ENCODE assay signal across 8 mouse cellular contexts in the genomic region with DNA sequence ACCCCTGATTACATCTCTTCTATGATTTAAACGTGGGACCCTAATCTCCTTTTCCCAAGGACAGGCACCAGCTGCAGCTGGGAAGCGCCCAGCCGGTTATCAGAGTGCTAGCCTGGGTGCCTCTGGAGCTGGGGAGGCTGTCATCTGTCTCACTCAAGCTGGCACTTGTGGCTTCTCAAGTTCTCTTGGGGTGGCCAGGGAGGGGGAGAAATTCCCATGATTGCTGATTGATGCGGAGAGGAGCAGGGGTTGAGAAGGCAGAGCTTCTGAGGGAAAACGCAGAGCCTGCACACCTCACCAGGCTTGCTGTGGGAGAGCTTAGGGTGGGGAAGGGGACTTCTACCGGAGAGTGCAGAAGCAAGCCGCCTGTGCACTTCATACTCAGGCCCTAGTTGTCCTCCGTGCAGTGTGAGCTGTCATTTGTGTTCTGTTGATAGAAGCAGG.
DNase-seq lines count a peak whose midpoint lies in the region; ATAC-seq lines count a peak whose summit lies in the region.

No protein-coding gene starts in this region.

- no peak overlapping the region for H3K27ac ChIP-seq in forebrain, embryonic 13.5 days
- H3K27ac ChIP-seq in liver, embryonic 11.5 days (ENCODE audit: low read depth, low read length) = no peak overlapping the region
- H3K27ac ChIP-seq in neural tube, embryonic 15.5 days (replicated peaks) = no peak overlapping the region

- 5% methylated on average over 8 of the region's 8 CpGs for whole genome bisulfite sequencing in forebrain, embryonic 13.5 days
- WGBS in liver, embryonic 11.5 days = 4% methylated on average over 8 of the region's 8 CpGs
- 2% methylated on average over 8 of the region's 8 CpGs for WGBS in neural tube, embryonic 15.5 days

- ATAC-seq in forebrain, embryonic 13.5 days = no peak
- ATAC-seq in liver, embryonic 11.5 days (replicated peaks; ENCODE audit: low FRiP score) = peak; percentile 86
- ATAC-seq in neural tube, embryonic 15.5 days (ENCODE audit: low FRiP score) = peak; percentile 38; the same call in 1 of the 2 replicates

- no peaks in the 10 kb centered on the region for H3K4me1 ChIP-seq in forebrain, embryonic 13.5 days
- H3K4me1 ChIP-seq in liver, embryonic 11.5 days (replicated peaks; ENCODE audit: control insufficient read depth, insufficient read depth, low read length) = no peaks in the 10 kb centered on the region; the same call in 1 of the 2 replicates
- H3K4me1 ChIP-seq in neural tube, embryonic 15.5 days = peaks cover 9% of the 10 kb centered on the region; the same call in 1 of the 2 replicates

- no peaks in the 10 kb centered on the region for H3K9me3 ChIP-seq in forebrain, embryonic 13.5 days (replicated peaks)
- H3K9me3 ChIP-seq in liver, embryonic 11.5 days (ENCODE audit: control insufficient read depth, low read length) = no peaks in the 10 kb centered on the region
- H3K9me3 ChIP-seq in neural tube, embryonic 15.5 days (replicated peaks) = no peaks in the 10 kb centered on the region

- H3K4me3 ChIP-seq in forebrain, embryonic 13.5 days = no peak overlapping the region
- no peak overlapping the region for H3K4me3 ChIP-seq in liver, embryonic 11.5 days (ENCODE audit: low read depth, low read length)
- H3K4me3 ChIP-seq in neural tube, embryonic 15.5 days (replicated peaks) = peak overlapping the region; percentile 25

- no peak overlapping the region for H3K9ac ChIP-seq in forebrain, embryonic 13.5 days
- no peak overlapping the region for H3K9ac ChIP-seq in liver, embryonic 11.5 days (ENCODE audit: low read depth, low read length)
- H3K9ac ChIP-seq in neural tube, embryonic 15.5 days (replicated peaks) = 0 out of 2 replicates have a peak overlapping the region, but pooled peaks have one; percentile 20

- peak; percentile 18 to 43 for DNase-seq in kidney, postnatal 4 days
- no peak for DNase-seq in kidney, adult 11 months
- DNase-seq in liver, embryonic 11.5 days (ENCODE audit: low spot score) = no peak
- DNase-seq in urinary bladder, adult 2 months (ENCODE audit: low spot score) = no peak
- DNase-seq in T-cell, adult 2 months (ENCODE audit: low spot score) = no peak
- DNase-seq in frontal cortex, postnatal 14 days (ENCODE audit: low spot score in 2 of 2) = no peak

- H3K36me3 ChIP-seq in forebrain, embryonic 13.5 days (ENCODE audit: poor library complexity, severe bottlenecking) = no peaks in the 10 kb centered on the region
- H3K36me3 ChIP-seq in liver, embryonic 11.5 days (ENCODE audit: control insufficient read depth, insufficient read depth, low read length) = no peaks in the 10 kb centered on the region
- H3K36me3 ChIP-seq in neural tube, embryonic 15.5 days = no peaks in the 10 kb centered on the region

- peak overlapping the region; percentile 36 for H3K4me2 ChIP-seq in forebrain, embryonic 13.5 days
- peak overlapping the region; percentile 43 for H3K4me2 ChIP-seq in liver, embryonic 11.5 days
- peak overlapping the region; percentile 51 for H3K4me2 ChIP-seq in neural tube, embryonic 15.5 days

- peaks cover 22% of the 10 kb centered on the region for H3K27me3 ChIP-seq in forebrain, embryonic 13.5 days
- peaks cover 4% of the 10 kb centered on the region for H3K27me3 ChIP-seq in liver, embryonic 11.5 days (replicated peaks; ENCODE audit: control insufficient read depth, insufficient read depth, low read length)
- H3K27me3 ChIP-seq in neural tube, embryonic 15.5 days (replicated peaks) = 0 out of 2 replicates have a peak, but pooled peaks cover 9% of the 10 kb centered on the region

Comparison
In these comparisons a context has a peak if more than half of its experiments do, and no peak if none do; other contexts are left out.
1. DNase-seq: peak in kidney, postnatal 4 days (2 of 2); none in kidney, adult 11 months (single experiment), liver, embryonic 11.5 days (single experiment), urinary bladder, adult 2 months (single experiment), T-cell, adult 2 months (single experiment) and frontal cortex, postnatal 14 days (0 of 2).
2. Peak in every context shown above with its lines, with median percentiles within 50 percentile points of each other: H3K4me2 ChIP-seq.